Mouse (Mus musculus): ENCODE measurements at regions not wholly inside any gene's neighbourhood (a gene's known extent, or its start where the extent isn't known, plus 50 kb on each side); places are given as distances from the start of the nearest gene placed in this dataset.

GRCm38 (mm10) chr6:31285981-31286737, 112.4 kb upstream of the Mkln1 start:
- TF ChIP-seq CTCF (IDR thresholded peaks at IDR 0.05; ENCODE audit: borderline replicate concordance, insufficient read depth, low read length), result no peak
- no peak for TF ChIP-seq POLR2A (IDR thresholded peaks at IDR 0.05; ENCODE audit: low read depth, low read length)
